Mouse (Mus musculus): ENCODE data around the gene Tead4.
A peak's percentile ranks its signal among the peaks of the same experiment; 100 is the strongest.
"Not testable (repeated sequence)": the region's sequence is repeated elsewhere in the genome, so short reads cannot be mapped to it uniquely, and the experiment has no call there.

Gene Tead4

DNA sequence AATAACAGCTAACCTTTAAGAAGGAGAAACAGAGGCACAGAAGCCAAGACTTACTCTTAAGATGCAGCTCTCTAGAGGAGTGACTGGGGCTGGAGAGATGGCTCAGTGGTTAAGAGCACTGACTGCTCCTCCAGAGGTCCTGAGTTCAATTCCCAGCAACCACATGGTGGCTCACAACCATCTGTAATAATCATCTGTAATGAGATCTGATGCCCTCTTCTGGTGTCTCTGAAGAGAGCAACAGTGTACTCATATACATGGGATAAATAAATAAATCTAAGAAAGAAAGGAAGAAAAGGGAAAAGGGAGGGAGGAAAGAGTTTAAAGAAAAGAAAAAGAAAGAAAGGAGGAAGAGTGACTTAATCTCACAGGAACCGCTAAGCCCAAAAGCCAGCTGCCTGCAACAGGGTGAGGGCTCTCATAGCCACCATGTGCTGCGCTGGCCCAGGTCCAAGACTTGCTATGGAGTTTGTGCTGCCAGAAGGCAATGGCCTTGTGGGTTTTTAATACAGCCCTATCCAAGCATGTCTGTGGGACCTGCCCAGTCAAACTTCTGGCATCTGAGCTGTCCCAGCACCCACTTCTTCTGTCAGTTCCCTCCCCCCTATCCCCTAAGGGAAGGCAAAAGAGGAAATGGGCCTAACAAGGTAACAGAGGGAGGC, 63.4 kb downstream of the Tead4 start:
- DNase-seq (ENCODE audit: low spot score in 2 of 2): no peak

DNA sequence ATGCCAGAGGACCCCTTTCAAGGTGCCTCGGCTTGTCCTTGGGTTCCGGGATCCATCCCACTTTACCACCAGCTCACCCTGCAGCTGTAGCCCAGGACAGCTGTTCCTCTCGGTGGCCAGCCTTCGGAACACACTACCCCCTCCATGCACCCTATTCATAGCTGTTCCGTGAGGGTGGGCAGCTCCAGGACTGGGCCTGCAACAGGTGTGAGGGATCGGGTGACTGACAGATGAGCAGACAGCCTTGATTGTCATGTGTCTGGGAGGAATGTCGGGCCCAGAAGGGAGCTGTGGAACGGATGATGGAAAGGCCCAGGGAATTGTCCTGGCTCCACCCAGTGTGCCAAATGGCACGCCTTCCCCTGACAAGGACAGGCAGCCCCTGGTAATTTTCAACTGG, 64.0 kb downstream of the Tead4 start:
- no peak for DNase-seq (ENCODE audit: low spot score in 2 of 2)

- peak in 1 of 2 experiments; percentile 30 for DNase-seq (ENCODE audit: low spot score in 2 of 2)
Observed at GRCm38 (mm10) chr6:128234206-128234605, 66.4 kb downstream of the Tead4 start.

GRCm38 (mm10) chr6:128232216-128232615, 68.4 kb downstream of the Tead4 start:
- DNase-seq (ENCODE audit: low spot score in 2 of 2): no peak

GRCm38 (mm10) chr6:128231741-128232140, 68.9 kb downstream of the Tead4 start:
- no peak for DNase-seq (ENCODE audit: low spot score in 2 of 2)

DNA sequence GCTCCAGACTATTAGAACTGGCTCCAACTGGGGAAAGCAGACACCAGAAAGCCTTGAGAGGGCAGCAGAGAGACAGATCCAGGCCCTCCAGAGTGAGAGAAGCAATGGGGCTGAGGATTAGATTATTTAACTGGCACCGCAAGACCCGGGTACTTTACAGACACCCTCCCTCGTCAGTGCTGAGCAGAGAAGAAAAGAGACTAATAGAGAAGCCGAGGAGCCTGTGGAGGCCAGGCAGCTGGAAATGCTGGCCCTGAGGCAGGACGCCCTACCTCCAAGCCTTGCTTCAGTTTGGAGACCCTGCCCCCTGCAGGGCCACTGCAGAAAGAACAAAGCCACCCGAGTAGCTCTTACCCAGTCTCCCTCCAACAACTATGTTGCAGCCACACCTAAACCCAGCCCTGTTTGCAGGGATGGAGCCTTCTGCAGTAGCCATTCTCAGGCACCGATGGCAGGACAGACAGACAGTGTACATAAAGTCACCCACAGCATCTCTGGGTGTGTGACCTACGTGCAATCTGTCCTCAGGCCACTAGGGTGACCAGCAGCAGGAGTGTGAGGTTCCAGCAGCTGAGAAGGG, 73.1 kb downstream of the Tead4 start:
- DNase-seq (ENCODE audit: low spot score in 2 of 2): peak in 1 of 2 experiments; percentile 22

GRCm38 (mm10) chr6:128226941-128227340, 73.7 kb downstream of the Tead4 start:
- no peak for DNase-seq (ENCODE audit: low spot score in 2 of 2)

- DNase-seq (ENCODE audit: low spot score in 2 of 2): no peak
Observed at GRCm38 (mm10) chr6:128225846-128226176, 74.8 kb downstream of the Tead4 start.

- DNase-seq (ENCODE audit: low spot score in 2 of 2): no peak
Observed at GRCm38 (mm10) chr6:128225009-128225845, 75.4 kb downstream of the Tead4 start.

DNA sequence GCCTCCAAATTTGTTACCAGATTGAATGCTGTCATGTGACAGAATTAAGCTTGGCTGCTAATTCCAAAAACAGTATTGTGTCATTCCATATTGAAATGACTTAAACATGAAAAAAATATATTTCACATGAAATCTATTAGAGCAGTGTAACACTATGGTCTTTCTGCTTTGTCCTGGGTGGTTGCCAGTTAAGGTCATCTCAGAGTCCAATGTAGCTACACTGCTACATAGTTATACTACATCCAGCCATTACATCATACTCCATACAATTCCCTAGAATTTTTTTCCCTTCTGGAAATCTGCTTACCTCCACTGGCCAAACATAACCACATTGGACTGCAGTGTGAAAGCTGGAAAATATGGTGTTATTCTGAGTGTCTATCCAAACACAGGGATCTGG, 77.5 kb downstream of the Tead4 start:
- DNase-seq (ENCODE audit: low spot score in 2 of 2): no peak

DNA sequence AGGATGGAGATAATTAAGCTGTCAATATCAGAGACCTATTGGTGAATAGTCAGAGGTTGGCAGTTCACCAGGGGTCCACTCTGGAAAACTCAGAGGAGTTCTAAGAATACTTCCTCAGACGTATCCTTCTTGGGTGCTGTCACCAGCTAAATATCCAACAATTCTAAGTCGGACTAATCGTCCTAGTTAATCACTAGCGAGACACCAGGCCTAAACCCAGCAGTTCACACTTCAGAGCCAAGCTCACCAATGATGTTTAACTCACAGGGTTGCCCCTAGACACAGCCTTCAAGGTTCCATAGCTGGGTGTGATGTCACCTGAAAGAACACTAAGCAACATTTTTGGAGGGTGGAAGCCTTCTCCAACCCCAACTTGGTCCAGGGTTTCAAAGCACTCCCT, 85.6 kb downstream of the Tead4 start:
- DNase-seq (ENCODE audit: low spot score in 2 of 2): not testable (repeated sequence)

DNA sequence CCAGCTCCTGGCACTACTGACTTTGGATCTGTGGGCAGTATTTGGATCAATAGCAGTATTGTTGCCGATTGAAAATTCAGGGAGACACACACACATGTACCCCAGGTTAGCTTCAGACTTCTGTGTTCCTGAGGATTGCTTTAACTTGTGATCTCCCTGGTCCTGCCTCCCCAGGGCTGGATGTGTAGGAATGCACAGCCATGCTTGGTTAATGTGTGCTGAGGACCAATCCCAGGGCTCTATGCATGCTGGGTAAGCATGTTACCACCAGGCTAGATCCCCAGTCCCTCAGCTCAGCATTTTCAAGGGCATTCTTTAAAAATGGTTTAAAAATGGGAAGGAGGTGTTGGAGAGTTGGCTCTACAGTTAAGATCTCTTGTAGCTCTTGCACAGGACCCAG, 91.4 kb downstream of the Tead4 start:
- not testable (repeated sequence) for DNase-seq (ENCODE audit: low spot score in 2 of 2)

GRCm38 (mm10) chr6:128208491-128209170, 92.0 kb downstream of the Tead4 start:
- no peak for DNase-seq (ENCODE audit: low spot score in 2 of 2)

DNA sequence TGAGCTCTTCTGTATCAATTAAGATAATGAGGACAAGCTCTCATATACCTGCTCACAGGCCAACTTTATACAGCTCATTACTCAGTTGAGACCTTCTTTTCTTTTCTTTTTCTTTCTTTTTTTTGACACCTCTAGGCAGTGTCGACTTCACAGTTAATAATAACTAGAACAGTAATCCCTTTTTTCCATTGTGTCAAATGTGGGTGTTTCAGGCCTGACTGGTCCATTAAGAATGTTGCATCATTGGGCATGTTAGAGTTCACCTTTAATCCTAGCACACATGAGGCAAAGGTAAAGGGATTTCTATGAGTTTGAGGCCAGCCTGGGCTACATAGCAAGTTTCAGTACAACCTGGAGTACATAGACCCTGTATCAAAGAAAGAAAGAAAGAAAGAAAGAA, 97.1 kb downstream of the Tead4 start:
- no peak for DNase-seq (ENCODE audit: low spot score in 2 of 2)

GRCm38 (mm10) chr6:128200847-128201640, 99.6 kb downstream of the Tead4 start:
- peak in 1 of 2 experiments; percentile 80 for DNase-seq (ENCODE audit: low spot score in 2 of 2)

DNA sequence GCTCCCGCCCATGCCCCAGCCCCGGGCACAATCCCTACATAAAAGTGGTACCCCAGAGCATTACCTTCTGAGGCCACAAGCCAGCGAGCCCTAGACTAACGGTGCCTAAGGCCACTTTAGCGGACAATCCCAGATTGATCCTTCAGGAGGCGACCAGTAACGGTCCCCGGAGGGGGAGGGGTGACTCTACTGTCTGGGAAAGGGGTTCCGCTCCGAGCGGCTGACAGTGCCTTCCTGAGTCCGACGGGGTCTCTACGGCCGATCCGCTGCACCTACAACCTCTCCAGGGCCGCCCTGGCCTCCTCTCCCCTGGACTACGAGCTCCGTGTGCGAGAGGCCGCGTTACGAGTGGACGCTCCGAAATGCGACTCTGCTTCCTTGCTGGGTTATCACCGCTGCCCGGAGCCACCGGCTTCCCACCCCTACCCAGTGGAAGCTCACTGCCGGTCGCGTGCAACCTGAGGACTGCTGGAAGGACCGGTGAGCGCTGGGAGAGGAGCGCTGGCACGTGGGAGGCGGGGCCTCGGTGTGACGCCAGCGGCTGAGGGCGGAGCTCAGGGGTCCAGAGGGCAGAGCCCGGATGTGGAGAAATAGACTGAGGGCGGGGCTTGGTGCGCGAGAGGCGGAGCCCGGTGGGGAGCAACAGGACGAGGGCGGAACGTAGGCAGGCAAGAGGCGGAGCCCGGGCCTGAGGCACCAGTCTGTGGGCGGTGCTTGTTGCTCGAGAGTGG, 100.3 kb downstream of the Tead4 start:
- DNase-seq (ENCODE audit: low spot score in 2 of 2): peak; percentile 95 to 98

DNA sequence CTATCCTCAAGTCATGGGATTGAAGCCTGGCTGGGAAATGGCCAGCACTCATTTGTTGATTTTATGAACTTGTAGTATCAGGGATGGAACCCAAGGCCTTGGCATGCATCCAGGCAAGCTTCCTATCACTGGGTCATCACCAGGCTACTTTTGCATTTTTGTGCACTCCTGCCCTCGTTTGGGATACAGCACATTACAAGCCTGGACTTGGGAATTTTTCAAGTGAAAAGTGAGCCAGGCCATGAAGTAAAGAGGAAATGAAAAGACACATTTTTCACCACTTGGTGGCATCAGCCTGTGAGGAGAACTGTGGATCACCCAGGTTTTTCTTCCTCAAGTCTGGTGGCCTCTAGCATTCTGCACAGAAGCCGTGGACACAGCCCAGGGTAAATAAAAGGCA, 117.1 kb downstream of the Tead4 start:
- no peak for DNase-seq (ENCODE audit: low spot score in 2 of 2)

- DNase-seq (ENCODE audit: low spot score in 2 of 2): no peak
Observed at GRCm38 (mm10) chr6:128181176-128181575, 119.4 kb downstream of the Tead4 start.

GRCm38 (mm10) chr6:128179651-128180050, 121.0 kb downstream of the Tead4 start:
- DNase-seq (ENCODE audit: low spot score in 2 of 2): no peak

GRCm38 (mm10) chr6:128179247-128179646, 121.4 kb downstream of the Tead4 start:
- DNase-seq (ENCODE audit: low spot score in 2 of 2): no peak

- no peak for DNase-seq (ENCODE audit: low spot score in 2 of 2)
Observed at GRCm38 (mm10) chr6:128178681-128179080, 121.9 kb downstream of the Tead4 start.

All from left cerebral cortex, adult 9 months (tissue).